Mouse (Mus musculus) liver, adult 2 months (tissue): ENCODE data around the gene Ebp.

Experiments
- CTCF ChIP-seq: fragments of 200-500 bp; IDR thresholded peaks from 2 replicates; pipeline ENCODE4 v1.5.1; 2011; ENCODE audit warnings: low read depth, low read length, control low read depth
- POLR2A ChIP-seq: fragments of 200-500 bp; IDR thresholded peaks from 2 replicates; pipeline ENCODE4 v1.6.1; 2011; ENCODE audit warnings: low read length, control low read depth; ENCODE audit not compliant: insufficient read depth; ENCODE audit errors: extremely low read depth

- no peak for TF ChIP-seq POLR2A
- TF ChIP-seq CTCF, result no peak
Observed at GRCm38 (mm10) chrX:8141058-8141457, 52.3 kb downstream of the Ebp start.
